Mouse (Mus musculus) testis, postnatal 14 days (tissue): Measurements from ENCODE around the gene Ppp3r1.
A peak's percentile ranks its signal among the peaks of the same experiment; 100 is the strongest.
"Not testable (repeated sequence)": the region's sequence is repeated elsewhere in the genome, so short reads cannot be mapped to it uniquely, and the experiment has no call there.

Experiments
- DNase-seq: peaks from one replicate; pipeline ENCODE4 v3.0.0; 2021; ENCODE audit warnings: low spot score

The Ppp3r1 gene

GRCm38 (mm10) chr11:17200936-17201335, 41.9 kb downstream of the Ppp3r1 start:
- DNase-seq = no peak

DNA sequence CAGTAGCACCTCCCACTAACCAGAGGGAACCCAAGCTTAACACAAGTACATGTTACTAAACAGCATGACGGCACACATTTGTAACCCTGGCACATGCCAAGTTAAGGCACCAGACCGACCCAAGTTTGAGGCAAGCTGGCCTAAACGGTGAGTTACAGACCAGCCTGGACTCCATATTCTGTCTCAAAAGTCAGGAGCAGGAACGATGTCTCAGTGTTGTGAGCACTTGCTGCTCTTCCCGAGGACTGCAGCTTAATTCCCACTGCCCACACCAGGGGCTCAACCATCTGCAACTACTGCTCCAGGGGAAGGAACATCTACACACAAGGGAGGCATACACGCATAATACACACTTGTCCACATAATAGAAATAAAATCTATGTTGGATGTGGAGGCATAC, 43.4 kb downstream of the Ppp3r1 start:
- no peak for DNase-seq

DNA sequence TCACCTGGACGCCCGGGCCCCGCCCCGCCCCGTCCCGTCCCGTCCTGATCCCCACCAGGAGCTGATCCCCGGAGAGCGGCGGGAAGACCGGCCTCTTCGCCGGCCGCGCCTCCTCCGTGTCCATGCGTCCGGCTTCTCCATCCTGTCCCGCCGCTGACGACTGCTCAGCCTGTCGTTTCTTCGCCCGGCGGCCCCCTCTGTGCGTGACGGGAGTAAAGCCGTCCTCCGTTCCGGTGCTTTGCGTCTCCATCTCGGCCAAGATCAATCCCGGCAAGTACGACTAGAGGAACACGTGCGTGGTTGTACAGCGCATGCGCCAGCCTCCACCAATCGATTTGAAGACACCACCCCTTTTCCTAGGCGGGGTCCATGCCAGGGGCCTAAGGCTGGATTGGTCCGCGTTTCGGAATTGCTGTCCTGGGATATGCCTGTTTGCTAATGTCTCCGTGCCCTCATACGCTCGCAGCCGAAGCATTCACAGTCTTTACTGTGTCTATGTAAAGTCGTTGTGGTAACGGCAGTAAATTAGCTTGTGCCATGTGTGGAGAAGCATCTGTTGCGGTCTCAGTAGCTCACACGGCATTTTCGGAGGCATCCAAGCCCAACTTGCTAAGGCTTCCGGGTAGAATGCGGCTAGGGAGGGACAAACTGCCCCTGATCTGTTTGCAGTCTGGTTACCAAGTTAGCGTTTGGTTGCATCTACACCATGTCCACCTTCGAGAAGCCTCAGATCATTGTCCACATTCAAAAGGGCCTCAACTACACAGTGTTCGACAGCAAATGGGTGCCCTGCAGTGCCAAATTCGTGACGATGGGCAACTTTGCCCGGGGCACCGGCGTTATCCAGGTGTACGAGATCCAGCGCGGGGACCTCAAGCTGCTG, 52.4 kb downstream of the Ppp3r1 start, which contains the start of gene Pno1:
Gene Pno1 (minus strand): TSS at position 311 of the 883 bp plus-strand sequence.
- peak; percentile 98 for DNase-seq

DNA sequence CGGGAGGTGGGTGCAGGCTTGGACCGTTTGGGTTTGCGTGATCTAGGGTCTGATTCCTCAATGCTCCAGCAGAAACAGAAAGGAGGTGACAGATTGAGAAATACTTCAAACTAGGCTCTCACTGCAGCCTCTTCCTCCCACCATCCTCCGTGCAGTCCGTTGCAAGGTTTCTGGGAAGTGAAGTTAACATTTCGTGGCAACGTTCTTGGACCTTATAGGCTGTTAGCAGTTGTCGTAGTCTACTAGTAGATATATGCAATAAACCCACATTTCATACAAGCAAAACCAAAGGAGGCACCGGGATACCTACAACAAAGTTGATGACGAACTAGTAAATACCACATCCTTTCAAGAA, 53.1 kb downstream of the Ppp3r1 start:
- no peak for DNase-seq

GRCm38 (mm10) chr11:17212903-17213509, 53.9 kb downstream of the Ppp3r1 start:
- DNase-seq = peak; percentile 22

GRCm38 (mm10) chr11:17215475-17215874, 56.4 kb downstream of the Ppp3r1 start:
- no peak for DNase-seq

DNA sequence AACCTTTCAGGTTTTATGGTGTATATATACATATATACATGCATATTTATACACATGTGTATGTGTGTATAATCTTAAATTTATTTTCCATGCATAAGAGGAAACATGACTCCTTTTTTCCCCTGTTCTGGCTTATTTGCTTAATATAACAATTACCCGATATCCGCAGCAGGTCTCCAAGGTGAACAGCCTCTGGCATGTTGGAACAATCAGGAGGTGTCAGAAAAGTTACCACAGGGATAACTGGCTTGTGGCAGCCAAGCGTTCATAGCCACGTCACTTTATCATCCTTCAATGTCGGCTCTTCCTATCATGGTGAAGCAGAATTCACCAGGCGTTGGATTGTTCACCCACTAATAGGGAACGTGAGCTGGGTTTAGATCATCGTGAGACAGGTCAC, 62.1 kb downstream of the Ppp3r1 start:
- DNase-seq = no peak

DNA sequence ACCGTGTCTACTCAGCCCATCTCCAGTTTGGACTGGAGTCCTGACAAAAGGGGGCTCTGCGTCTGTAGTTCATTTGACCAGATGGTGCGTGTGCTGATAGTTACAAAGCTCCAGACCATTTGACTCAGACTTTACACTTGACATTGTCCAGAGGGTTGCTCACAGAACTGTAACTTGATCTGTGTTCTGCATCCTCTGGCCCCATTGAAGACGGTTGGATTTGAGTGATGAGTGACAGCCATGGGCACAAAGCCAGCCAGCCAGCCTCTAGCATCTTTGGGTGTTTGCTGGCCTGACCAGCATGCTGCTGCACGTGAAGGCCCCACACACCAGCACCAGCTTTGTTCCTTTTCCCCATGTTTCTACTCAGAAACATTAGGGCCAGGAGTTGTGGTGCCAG, 73.7 kb downstream of the Ppp3r1 start:
- no peak for DNase-seq

- no peak for DNase-seq
These were observed 77.5 kb downstream of the Ppp3r1 start for GRCm38 (mm10) chr11:17236449-17237037.

- DNase-seq = not testable (repeated sequence)
These were observed 79.5 kb downstream of the Ppp3r1 start for GRCm38 (mm10) chr11:17238598-17238997.

DNA sequence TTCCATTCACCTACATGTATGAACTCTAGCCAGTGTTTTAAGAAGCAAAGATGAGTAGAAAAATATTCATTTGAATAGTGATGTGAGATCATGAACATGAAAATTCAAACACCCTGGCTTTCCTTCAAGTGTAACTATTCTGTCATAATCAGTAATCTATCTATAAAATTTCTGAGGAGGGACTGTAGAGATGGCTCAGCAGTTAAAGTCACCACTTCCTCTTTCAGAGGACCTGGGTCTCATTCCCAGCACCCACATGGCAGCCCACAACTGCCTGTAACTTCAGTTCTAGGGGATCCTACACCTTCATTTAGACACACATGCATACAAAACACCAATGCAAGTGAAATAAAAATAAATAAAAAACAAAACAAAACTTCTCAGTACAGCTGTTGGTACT, 89.7 kb downstream of the Ppp3r1 start:
- DNase-seq = no peak
